8 mouse cellular contexts compared by ENCODE assay signal in the genomic region with DNA sequence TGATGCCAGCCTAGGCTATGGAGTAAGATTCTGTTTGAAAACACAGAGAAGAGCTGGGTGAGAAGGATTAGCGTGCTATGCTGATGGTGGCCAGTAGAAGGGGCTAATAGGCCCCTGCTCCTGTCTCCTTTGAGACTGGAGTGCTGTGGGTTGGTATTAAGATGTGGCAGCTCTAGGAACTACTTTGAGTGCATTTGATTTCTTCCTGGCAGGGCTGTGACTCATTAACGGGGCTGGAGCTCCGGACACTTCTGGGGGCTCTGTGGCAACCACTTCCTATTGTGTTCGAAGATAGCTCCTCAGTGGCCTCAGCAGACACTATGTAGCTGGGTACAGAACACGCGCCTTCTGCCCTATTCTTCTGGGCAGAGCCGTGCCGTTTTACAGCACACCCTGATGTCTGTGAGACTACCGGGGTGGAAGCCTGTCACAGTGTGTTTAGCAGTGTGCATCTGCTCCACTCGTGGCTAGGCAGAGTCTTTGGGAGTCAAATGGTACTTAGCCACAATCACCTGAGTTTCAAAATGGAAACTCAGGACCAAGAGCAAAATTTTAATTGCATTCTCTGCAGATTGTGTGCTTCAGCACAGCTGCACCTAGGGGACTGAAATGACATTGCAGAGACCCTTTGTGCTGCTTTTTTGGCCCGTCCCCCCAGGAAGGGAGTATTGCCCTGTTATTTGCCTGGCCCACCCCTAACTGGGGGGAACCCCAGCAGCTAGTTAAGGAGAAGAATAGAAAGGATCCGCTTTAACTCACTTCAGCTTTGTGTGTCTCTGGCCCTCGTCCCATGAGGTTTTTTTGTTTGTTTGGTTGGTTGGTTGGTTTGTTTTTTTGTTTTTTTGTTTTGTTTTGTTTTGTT. TPM values are rescaled to one million over a fixed set of nuclear protein-coding genes. Genes with fewer than 3 reads are reported as not detected.
DNase-seq lines count a peak whose midpoint lies in the region; ATAC-seq and TF ChIP-seq lines count a peak whose summit lies in the region.

No protein-coding gene starts in this region.

- ATAC-seq in neural tube, embryonic 14.5 days (ENCODE audit: low read depth), result peak; percentile 64; the same call in 1 of the 2 replicates

- no peak overlapping the region for H3K9ac ChIP-seq in neural tube, embryonic 14.5 days (replicated peaks; ENCODE audit: low read depth, low read length)

- no peaks in the 10 kb centered on the region for H3K9me3 ChIP-seq in neural tube, embryonic 14.5 days (ENCODE audit: control insufficient read depth, low read length)

- no peak overlapping the region for H3K27ac ChIP-seq in left cerebral cortex, adult 2 months
- H3K27ac ChIP-seq in neural tube, embryonic 14.5 days (ENCODE audit: low read depth, low read length), result no peak overlapping the region

- H3K36me3 ChIP-seq in neural tube, embryonic 14.5 days (ENCODE audit: control insufficient read depth, insufficient read depth, low read length), result no peaks in the 10 kb centered on the region

- no peaks in the 10 kb centered on the region for H3K27me3 ChIP-seq in neural tube, embryonic 14.5 days (ENCODE audit: control insufficient read depth, insufficient read depth, low read length)

- intact Hi-C loops in left cerebral cortex, adult 2 months (cut with DNase I), result no loop called here

- no peaks in the 10 kb centered on the region for H3K4me1 ChIP-seq in neural tube, embryonic 14.5 days (ENCODE audit: control insufficient read depth, insufficient read depth, low read length)

- TF ChIP-seq CTCF in left cerebral cortex, adult 2 months (IDR thresholded peaks at IDR 0.05), result peak; percentile 32

- no peak overlapping the region for H3K4me2 ChIP-seq in neural tube, embryonic 14.5 days (ENCODE audit: low read depth, low read length)

- no peak for DNase-seq in left cerebral cortex, adult 2 months (ENCODE audit: extremely low spot score in 1 of 2, low spot score in 2 of 2)
- DNase-seq in left cerebral cortex, adult 8-10 months (ENCODE audit: low spot score in 2 of 2), result no peak
- peak; percentile 50 for DNase-seq in ES-CJ7 (ENCODE audit: low read depth, low spot score)
- peak; percentile 18 for DNase-seq in embryo, embryonic 11 days
- DNase-seq in gastrocnemius, postnatal 4 days (ENCODE audit: low spot score in 2 of 2), result no peak
- DNase-seq in adrenal gland, adult 2 months, result no peak
- DNase-seq in thymus, postnatal 4 days, result no peak

- no peak overlapping the region for H3K4me3 ChIP-seq in left cerebral cortex, adult 2 months
- H3K4me3 ChIP-seq in neural tube, embryonic 14.5 days (ENCODE audit: low read depth, low read length), result no peak overlapping the region

- 23% methylated on average over 13 of the region's 13 CpGs for WGBS in neural tube, embryonic 14.5 days

RNA-seq across cellular contexts. Expression of gene Ildr1, which starts 26.6 kb away (rescaled TPM):
- under 1 TPM; 0.23 to 0.47 TPM for total RNA-seq in left cerebral cortex, adult 2 months (2021)
- total RNA-seq in left cerebral cortex, adult 8-10 months (2022), result under 1 TPM; 0.13 to 0.57 (median 0.20) TPM
- polyA plus RNA-seq in neural tube, embryonic 14.5 days (2014; fragmentation: Nextera tagmentation; extraction: Ambion mirVana), result 0.15 and 0.25 TPM in 2 replicates
- total RNA-seq in gastrocnemius, postnatal 4 days (2021), result not detected
- total RNA-seq in adrenal gland, adult 2 months (2021), result not detected
- polyA plus RNA-seq in adrenal gland, adult 2 months (2012; rRNA removed), result not detected in 2 replicates

RNA-seq across cellular contexts. Expression of gene Cd86, which starts 54.5 kb away (rescaled TPM):
- total RNA-seq in left cerebral cortex, adult 2 months (2021), result 1 to 10 TPM; 1.6 to 1.7 TPM
- total RNA-seq in left cerebral cortex, adult 8-10 months (2022), result 1 to 10 TPM in 3 of 4 experiments, under 1 TPM in 1; 0.74 to 3.8 (median 2.3) TPM
- polyA plus RNA-seq in neural tube, embryonic 14.5 days (2014; fragmentation: Nextera tagmentation; extraction: Ambion mirVana), result 1.1 and 2.3 TPM in 2 replicates
- 1 to 10 TPM; 1.9 to 2.3 TPM for total RNA-seq in gastrocnemius, postnatal 4 days (2021)
- total RNA-seq in adrenal gland, adult 2 months (2021), result 1 to 10 TPM; 1.6 to 2.8 TPM
- 0.19 and 0.48 TPM in 2 replicates for polyA plus RNA-seq in adrenal gland, adult 2 months (2012; rRNA removed)

Comparison
In these comparisons a context has a peak if more than half of its experiments do, and no peak if none do; other contexts are left out.
1. DNase-seq: peak in ES-CJ7 (single experiment) and embryo, embryonic 11 days (single experiment); none in left cerebral cortex, adult 2 months (0 of 2), left cerebral cortex, adult 8-10 months (0 of 2), gastrocnemius, postnatal 4 days (0 of 2), adrenal gland, adult 2 months (single experiment) and thymus, postnatal 4 days (single experiment).